ENCODE assay signal across 8 mouse cellular contexts in the genomic region with DNA sequence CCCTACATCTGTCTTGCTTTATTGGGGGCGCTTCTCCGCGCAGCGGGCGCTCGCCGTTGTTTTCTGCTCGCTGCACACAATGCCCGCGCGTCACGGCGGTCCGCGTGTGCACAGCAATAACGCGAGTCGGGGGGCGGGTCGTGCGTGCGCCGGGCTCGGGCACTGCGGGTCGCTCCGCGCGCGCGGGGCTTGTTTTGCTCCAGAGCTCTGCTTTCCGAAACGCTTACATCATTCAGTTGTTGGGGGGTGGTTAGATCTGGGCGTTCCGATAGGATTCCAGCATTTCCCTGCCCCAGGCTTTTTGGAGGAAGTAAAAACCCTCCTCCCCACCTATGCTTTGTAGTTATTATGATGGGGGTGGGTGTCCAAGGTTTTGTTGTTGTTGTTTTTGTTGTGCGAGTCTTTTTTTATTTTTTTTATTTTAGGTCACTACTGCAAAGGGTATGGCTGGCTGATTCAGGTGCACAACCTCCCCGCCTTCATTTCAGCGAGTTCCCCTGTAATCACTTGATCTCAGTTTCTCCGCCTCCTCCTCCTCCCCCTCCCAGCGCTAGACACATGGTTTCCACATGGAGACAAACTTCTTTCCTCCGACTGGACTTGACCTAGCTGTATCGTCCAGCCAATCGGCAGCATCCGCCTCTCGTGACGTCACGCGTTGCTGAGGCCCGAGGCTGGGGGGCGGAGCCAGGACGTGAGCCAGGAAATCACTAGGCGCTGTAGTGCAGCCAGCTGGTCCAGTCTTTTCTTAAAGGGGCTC. TPM values are rescaled to one million over a fixed set of nuclear protein-coding genes. Genes with fewer than 3 reads are reported as not detected.
A peak's percentile ranks its signal among the peaks of the same experiment; 100 is the strongest.
DNase-seq lines count a peak whose midpoint lies in the region; ATAC-seq lines count a peak whose summit lies in the region.

No protein-coding gene starts in this region.

- peak overlapping the region; percentile 99 for H3K27ac ChIP-seq in hindbrain, embryonic 14.5 days

- no peaks in the 10 kb centered on the region for H3K27me3 ChIP-seq in hindbrain, embryonic 14.5 days (ENCODE audit: control insufficient read depth, insufficient read depth, low read length)

- ATAC-seq in hindbrain, embryonic 14.5 days (ENCODE audit: low FRiP score): peak; percentile 86

- WGBS in hindbrain, embryonic 14.5 days: under 1% methylated on average over 52 of the region's 52 CpGs

- peak overlapping the region; percentile 66 for H3K4me3 ChIP-seq in hindbrain, embryonic 14.5 days (replicated peaks; ENCODE audit: low read length)

- no peaks in the 10 kb centered on the region for H3K36me3 ChIP-seq in hindbrain, embryonic 14.5 days (replicated peaks; ENCODE audit: control insufficient read depth, insufficient read depth)

- peak overlapping the region; percentile 89 for H3K9ac ChIP-seq in hindbrain, embryonic 14.5 days

- DNase-seq in R1 (ENCODE audit: low read depth, low spot score): peak; percentile 99
- peak; percentile 100 for DNase-seq in cerebellum, postnatal 25 days
- DNase-seq in frontal cortex, postnatal 25 days (ENCODE audit: low spot score in 2 of 2): peak; percentile 100
- DNase-seq in hindbrain, embryonic 14.5 days (ENCODE audit: low spot score): peak; percentile 99
- peak; percentile 99 for DNase-seq in layer of hippocampus, postnatal 36 days
- peak; percentile 100 for DNase-seq in lung, postnatal 36 days
- peak; percentile 99 for DNase-seq in retina, postnatal 1 day
- peak; percentile 100 for DNase-seq in urinary bladder, adult 18-20 months (ENCODE audit: low spot score in 2 of 2)

- H3K4me2 ChIP-seq in hindbrain, embryonic 14.5 days (replicated peaks): peak overlapping the region; percentile 83

- no peaks in the 10 kb centered on the region for H3K9me3 ChIP-seq in hindbrain, embryonic 14.5 days (ENCODE audit: control insufficient read depth, low read length)

- peaks cover 10% of the 10 kb centered on the region for H3K4me1 ChIP-seq in hindbrain, embryonic 14.5 days (replicated peaks; ENCODE audit: control insufficient read depth, insufficient read depth, low read length)

RNA-seq across cellular contexts. Expression of a gene that starts 3.5 kb away (rescaled TPM):
- polyA plus RNA-seq in hindbrain, embryonic 14.5 days (2014; fragmentation: Nextera tagmentation; extraction: Ambion mirVana): 50.4 and 51.1 TPM in 2 replicates
- 10 to 100 TPM; 60.8 to 67.3 TPM for total RNA-seq in layer of hippocampus, postnatal 36 days (2021)

RNA-seq across cellular contexts. Expression of a gene that starts 57.7 kb away (rescaled TPM):
- polyA plus RNA-seq in hindbrain, embryonic 14.5 days (2014; fragmentation: Nextera tagmentation; extraction: Ambion mirVana): 3.9 TPM in 1 of 2 replicates, not detected in the other
- not detected for total RNA-seq in layer of hippocampus, postnatal 36 days (2021)

Comparison
In these comparisons a context has a peak if more than half of its experiments do, and no peak if none do; other contexts are left out.
1. Peak in every context shown above with its lines: DNase-seq, ATAC-seq, H3K4me3 ChIP-seq and H3K27ac ChIP-seq.